Mouse (Mus musculus): ENCODE measurements around the gene Pla2g15.

Pla2g15 gene

DNA sequence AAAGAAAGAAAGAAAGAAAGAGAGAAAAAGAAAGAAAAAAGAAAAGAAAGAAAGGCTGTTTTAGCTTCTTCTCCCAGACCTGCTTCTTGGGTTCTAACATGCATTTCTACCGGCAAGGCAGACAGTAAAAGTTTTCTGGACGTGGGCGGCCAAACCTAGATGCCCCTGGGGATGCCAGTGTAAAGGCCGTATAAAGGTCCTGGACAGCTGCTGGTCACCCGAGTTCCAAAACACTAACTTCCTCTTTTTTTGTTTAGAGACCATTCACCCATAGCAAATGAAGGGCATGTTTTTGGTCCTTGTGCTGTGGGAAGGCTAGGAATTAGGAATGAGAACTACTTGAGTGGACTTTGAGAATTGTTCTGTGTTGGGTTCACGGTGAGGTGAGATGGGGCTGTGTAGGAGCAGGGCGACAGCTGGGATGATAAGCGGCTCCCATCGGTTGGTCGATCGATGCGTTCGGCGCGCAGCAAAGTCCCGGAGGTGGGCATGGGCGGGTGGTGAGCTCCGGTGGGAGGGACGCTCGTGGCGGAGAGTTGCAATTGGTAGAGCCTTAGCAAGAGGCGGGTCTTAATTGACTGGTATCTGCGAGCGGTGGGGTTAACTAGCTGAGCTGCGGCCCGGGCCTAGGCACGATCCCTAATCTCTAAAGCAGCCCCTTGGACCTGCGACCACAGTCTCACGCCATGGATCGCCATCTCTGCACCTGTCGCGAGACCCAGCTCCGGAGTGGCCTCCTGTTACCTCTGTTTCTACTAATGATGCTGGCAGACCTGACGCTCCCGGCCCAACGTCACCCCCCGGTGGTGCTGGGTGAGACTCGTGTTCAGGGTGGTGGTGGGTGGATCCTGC lies at the start of gene Pla2g15:
Gene Pla2g15 (plus strand): TSS at position 599 of the 852 bp plus-strand sequence.
- DNase-seq (ENCODE audit: extremely low spot score, low spot score): peak; percentile 93

DNA sequence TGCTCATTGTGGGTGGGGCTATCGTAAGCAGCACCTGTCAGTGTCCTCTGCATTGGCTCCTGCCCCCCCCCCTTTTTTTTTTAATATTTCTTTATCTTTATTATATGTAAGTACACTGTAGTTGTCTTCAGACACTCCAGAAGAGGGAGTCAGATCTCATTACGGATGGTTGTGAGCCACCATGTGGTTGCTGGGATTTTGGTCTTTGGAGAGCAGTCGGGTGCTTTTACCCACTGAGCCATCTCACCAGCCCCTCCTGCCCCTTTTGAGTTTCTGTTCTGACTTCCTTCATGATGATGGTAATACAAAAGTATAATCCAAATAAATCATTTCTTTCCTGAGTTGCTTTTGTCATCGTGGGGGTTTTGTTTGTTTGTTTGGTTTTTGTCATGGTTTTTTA lies 47.9 kb upstream of the Pla2g15 start:
- DNase-seq (ENCODE audit: extremely low spot score, low spot score): no peak

DNA sequence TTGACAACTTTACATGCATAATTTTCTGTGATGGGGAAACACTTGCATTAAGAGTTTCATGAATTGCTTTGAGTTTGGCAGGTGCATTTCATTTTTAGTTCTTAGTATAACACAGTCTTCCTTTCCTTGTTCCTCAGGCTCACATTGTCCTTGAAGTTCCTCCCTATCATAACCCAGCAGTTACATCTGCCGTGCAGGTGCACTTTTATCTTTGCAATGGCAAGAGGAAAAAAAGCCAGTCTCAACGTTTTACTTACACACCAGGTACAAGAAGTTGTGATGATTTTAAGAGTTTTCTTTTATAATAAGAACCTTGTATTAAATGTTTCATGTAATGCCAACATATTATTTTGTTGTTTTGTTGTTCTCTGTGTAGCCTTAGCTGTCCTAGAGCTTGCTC lies 46.3 kb upstream of the Pla2g15 start:
- DNase-seq (ENCODE audit: extremely low spot score, low spot score): no peak

DNA sequence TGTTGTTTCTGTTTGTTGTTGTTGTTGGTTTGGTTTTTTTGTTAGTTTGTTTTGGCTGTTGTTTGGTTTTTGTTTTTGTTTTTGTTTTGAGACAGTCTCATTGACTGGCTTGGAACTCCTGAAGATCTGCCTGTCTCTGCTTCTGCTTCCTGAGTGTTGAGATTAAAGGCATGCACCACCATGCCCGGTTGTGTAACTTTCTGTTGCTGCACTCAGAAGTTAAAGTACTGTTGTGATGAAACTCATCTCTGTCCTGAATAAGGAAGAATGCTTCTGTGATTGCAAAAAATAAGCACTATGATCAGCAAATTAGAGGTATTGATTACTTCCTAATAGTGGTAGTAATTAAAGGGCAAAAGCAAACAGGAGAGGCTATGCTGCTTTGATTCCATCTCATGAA lies 44.0 kb upstream of the Pla2g15 start:
- no peak for DNase-seq (ENCODE audit: extremely low spot score, low spot score)

DNA sequence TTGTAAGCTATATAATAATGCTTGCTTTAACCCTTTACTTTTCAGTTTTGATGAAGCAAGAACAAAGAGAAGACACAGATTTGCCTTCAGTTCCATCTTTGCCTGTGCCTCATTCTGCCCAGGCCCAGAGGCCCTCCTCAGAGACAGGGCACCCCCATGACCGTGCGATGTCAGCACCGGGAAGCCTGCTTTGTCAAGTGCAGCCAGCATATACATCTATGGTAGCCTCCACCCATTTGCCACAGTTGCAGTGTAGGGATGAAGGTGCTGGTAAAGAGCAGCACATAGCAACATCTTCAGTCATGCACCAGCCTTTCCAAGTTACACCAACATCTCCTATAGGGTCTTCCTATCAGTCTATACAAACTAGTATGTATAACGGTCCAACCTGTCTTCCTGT lies 42.1 kb upstream of the Pla2g15 start:
- no peak for DNase-seq (ENCODE audit: extremely low spot score, low spot score)

DNA sequence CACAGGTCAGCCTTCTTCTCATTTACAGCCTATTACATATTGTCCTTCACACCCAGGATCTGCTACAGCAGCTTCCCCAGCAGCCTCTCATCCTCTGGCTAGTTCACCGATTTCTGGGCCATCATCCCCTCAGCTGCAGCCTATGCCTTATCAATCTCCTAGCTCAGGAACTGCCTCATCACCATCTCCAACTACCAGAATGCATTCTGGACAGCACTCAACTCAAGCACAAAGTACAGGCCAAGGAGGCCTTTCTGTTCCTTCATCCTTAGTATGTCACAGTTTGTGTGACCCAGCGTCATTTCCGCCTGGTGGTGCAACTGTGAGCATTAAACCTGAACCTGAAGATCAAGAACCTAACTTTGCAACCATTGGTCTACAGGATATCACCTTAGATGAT lies 41.5 kb upstream of the Pla2g15 start:
- no peak for DNase-seq (ENCODE audit: extremely low spot score, low spot score)

DNA sequence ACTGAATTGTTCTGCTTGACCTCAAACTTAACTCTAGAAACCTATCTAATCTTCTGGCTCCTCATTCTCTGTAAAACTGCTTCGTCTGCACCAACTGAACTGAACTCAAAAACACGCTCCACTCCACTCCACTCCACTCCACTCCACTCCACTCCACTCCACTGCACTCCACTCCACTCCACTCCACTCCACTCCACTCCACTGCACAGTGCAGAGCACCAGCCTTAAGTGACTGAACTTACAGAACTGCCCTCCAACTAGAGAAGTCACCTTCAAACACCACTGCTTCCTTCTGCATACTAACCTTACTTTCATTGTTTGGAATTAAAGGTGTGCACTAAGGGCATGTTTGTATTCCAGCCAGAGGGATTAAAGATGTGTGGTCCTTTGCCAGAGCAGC lies 38.2 kb upstream of the Pla2g15 start:
- no peak for DNase-seq (ENCODE audit: extremely low spot score, low spot score)

DNA sequence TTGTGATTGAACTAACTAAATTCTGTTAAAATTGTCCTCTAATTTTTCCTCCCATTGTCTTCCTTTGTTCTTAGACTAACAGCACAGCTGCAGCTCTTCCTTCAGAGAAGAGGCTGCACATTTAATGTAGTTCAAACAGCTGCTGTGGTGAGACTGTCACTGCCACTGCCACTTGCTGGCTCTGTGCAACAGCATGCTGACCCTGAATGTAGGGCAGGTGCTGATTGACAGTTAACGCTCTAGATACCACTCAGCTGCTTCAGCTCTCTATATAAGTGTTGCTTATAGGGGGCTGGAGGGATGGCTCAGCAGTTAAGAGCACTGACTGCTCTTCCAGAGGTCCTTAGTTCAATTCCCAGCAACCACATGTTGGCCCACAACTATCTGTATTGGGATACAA lies 37.7 kb upstream of the Pla2g15 start:
- no peak for DNase-seq (ENCODE audit: extremely low spot score, low spot score)

DNA sequence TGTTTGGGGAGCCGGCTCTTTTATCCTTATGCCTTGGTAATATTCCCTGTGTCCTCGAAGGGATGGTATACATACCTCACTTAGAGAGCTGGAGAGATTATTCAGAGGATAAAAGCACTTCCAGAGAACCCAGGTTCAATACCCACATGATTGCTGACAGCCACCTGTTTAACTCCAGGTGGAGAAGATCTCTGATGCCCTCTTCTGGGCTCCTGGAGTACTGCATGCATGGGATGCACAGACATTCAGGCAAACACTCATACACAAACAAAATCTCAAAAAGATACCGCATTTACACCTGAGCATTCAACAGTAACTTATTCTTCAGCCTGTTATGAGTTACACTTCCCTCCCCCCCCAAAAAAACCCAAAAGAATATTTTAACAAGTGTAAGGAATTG lies 34.3 kb upstream of the Pla2g15 start:
- no peak for DNase-seq (ENCODE audit: extremely low spot score, low spot score)

DNA sequence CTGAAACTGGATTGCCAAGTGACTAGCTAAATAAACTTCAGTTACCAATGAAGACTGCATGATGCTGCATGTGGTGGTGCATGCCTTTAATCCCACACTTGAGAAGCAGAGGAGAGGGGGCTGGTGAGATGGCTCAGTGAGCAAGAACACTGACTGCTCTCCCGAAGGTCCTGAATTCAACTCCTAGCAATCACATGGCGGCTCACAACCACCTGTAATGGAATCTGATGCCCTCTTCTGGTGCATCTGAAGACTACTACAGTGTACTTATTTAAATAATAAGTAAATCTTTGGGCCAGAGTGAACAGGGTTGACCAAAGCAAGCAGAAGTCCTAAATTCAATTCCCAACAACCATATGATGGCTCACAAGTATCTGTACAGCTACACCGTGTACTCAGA lies 26.8 kb upstream of the Pla2g15 start:
- DNase-seq (ENCODE audit: extremely low spot score, low spot score): no peak

DNA sequence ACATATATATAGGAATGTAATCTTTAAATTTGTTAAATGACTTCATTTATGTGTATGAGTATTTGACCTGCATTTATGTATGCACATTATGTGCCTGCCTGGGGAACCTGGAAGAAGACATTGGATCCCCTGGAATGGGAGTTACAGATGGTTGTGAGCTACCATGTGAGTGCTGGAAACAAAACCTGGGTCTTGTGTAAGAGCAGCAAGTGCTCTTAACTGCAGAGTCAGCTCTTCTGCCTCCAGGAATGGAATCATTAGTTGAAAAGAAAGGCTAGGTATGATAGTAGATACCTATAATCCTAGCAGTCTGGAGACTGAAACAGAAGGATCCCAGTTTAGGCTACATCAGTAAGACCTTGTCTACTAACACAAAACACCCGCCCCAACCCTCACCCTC lies 24.1 kb upstream of the Pla2g15 start:
- DNase-seq (ENCODE audit: extremely low spot score, low spot score): no peak

DNA sequence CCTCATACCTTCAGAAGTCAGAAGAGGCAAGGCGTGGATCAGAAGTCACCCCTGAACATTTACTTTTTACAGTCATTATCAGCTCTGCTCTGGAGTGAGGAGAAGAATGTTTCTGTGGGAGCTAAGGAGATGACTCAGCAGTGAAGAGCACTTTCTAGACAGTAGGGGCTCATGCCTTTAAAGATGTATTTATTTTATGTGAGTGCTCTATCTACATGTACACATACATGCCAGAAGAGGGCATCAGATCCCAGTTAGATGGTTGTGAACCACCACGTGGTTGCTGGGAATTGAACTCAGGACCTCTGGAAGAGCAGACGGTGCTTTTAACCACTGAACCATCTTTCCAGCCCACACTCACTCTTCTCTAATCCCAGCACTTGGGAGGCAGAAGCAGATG lies 23.1 kb upstream of the Pla2g15 start:
- no peak for DNase-seq (ENCODE audit: extremely low spot score, low spot score)

DNA sequence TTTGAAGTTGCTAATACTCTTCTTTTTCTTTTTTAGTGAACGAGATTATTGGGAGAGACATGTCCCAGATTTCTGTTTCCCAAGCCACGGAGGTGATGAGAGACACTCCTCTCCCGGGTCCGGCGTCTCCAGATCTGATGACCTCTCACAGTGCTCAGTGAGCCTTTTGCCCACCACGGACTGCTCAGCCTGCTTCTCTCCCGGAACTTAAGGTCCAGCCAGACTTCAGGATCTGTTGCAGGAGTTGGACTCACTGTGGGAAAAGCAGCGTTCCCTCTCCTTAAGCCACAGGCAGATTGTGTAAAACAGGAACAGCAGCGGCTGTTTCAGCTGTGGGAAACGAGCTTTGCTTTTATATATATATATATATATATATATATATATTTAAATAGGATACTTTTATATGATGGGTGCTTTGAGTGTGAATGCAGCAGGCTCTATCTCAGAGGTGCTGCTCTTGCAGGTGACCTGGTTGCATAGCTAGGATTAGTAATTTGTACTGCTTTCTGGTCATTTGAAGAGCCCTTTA lies 22.3 kb upstream of the Pla2g15 start:
- no peak for DNase-seq (ENCODE audit: extremely low spot score, low spot score)

DNA sequence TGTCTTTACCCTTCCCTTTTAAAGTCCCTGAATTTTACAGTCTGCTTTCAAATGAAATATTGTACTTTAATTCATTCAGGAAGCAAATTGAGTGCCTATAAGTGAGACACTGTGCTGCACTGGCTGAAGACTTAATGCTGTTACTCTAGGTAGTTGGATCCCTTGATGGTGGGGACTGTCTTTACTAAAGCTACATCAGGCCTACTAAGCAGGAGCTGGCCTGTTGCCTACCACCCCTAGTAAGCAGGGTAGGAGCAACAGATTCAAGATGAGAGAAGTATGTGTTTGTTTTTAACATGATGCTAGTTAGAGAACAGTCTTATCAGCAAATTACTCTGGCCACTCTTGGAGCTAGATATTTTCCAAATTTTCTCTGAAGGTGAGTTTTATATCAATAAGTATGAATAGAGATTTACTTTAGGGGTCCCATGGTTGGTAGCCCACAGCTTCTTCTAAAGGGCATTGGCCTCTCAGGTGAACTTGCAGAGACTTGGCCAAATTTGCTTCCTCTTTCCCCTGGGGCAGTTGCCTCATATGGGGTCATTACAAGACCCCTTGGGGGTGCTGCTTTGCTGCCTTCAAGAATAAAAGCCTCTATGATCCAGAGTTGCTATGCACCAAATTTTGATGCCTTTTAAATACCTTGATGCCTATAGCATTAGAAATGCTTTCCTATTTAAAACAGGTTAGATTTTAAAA lies 20.8 kb upstream of the Pla2g15 start:
- no peak for DNase-seq (ENCODE audit: extremely low spot score, low spot score)

DNA sequence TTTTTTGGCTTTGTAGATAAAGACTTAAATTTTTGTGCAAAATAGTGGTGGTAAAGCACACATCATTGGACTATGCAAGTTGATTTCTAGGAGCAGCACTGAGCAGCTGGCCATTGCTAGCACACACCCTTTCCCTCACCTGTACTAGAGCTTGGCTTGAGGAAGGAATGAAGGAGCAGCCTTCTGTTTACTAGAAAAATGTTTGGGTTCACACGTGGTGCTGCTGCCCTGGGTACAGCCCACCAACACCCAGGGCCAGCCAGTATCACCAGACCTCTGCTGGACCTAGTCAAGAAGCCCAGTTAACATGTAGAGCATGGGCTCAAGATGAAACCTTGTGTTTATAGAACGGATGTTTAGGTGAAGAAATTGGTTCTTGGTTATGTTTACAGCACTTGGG lies 20.2 kb upstream of the Pla2g15 start:
- DNase-seq (ENCODE audit: extremely low spot score, low spot score): no peak

DNA sequence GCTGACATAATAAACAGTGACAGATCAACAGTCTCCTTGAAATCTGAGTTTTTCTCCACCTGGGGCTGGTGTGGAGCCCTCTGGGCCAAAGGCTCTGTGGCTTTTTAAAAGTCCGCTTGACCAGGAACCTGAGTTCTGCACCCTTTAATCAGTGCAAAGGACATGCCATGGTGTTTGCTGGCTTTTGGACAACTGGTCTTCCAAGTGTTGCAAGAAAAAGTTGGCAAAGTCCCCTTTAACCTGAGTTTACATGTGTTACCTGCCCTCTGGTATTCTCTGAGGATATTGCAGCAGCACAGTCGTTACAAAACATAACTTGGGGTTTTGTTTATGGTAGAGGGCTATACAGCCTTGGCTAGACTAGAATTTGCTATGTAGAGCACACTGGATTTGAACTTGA lies 19.7 kb upstream of the Pla2g15 start:
- no peak for DNase-seq (ENCODE audit: extremely low spot score, low spot score)

DNA sequence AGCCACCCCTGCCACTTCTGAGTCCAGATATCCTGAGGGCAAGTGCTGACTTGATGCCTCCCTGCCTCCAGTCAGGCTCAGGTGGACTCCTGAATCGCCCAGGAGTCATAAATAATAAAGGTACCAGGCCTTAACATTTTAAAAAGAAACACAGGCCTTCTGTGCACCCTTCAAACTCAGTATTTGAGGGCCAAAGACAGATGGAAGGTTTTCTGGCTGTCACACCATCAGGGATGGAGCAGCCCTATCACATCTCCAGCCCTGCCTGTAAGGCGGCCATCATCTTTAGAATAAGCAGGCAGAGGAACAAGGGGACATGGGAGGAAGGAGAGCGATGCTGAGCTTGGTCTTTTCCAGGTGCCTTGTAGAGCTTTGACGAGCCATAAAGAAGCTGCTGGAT lies 19.2 kb upstream of the Pla2g15 start:
- no peak for DNase-seq (ENCODE audit: extremely low spot score, low spot score)

DNA sequence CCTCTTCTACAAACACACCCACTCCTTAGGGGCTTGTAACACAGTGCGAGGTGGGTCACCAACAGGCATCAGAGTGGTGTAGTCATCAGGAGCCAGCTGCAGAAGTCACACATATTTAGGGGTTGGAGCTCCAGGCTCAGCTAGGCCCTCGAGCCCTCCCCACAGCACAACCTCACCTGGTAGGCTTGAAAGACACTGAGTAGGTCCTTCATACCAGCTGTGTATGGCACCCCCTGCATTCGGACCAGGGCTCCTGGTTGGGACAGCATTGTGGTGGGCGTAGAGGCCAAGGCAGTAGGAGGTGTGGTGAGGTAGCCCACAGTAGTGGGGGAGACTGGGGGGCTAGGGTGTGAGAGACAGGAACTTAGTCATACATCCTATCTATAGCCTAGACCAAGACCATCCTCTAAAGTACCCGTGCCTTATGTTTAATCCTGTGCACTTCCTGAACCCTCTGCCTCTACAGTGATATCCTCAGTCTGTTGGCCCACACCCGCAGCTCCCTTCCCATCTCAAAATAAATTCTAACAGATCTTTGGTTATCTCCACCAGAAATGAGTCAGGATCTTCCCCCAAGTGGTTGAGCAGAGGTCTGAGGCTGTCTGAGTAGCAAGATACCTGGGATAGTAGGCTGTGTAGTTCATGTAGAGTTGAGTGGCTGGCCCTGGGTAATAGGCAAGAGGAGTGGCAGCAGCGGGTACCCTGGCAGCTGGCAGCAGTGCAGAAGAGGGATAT lies 18.5 kb upstream of the Pla2g15 start:
- DNase-seq (ENCODE audit: extremely low spot score, low spot score): no peak

DNA sequence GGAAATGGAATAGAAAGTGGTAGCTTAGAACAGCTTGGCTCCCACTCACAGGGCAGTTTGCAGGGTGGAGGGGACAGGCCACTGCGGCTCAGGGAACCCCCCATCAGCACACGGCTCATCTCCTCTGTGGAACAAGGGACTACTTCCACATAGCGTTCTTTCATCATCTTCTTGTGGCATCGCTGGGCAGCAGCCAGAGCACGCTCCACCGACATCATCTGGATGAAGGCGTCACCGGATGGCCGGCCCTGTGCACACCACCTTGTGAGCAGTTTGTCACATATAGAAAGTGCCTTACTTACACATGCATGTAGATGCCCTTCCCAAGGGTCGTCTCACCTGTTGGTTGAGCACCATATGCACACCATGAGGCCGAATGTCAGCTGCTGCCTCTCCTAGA lies 17.8 kb upstream of the Pla2g15 start:
- DNase-seq (ENCODE audit: extremely low spot score, low spot score): no peak

DNA sequence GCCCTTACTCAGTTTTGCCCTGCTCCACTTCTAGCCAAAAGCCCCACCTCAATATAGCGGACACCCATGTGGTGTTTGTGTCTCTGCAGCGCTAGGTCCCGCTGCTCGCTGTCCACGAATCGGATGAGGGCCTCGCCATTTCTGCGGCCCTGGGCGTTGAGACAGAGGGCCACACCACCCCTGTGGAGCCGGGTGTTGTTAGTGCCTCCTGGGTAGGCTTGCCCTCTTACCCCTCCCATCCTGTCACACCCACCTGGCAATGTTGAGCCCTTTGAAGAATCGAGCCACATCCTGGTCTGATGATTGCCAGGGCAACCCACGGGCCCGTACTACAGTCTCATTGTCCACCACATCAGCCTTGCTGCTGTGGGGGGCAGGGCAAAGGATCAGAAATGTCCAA lies 16.7 kb upstream of the Pla2g15 start:
- DNase-seq (ENCODE audit: extremely low spot score, low spot score): no peak

DNA sequence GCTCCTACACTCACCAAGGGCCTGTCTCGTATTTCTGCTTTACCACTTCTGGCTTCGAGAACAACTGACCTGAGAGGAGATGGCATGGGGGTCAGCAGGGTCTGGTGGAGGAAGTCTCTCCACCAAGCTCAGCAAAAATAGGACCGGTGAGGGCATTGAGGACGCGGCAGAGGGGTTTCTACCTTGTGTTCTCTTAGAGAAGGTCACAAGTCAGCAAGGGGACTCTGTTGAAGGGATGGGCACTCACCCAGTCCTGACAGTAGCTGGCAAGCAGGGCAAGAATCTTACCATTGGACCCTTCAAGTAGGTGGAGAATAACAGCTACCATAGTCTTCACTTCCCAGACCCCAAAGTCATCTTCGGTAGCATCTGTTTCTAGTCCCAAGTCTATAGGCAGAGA lies 16.3 kb upstream of the Pla2g15 start:
- no peak for DNase-seq (ENCODE audit: extremely low spot score, low spot score)
